Mouse (Mus musculus) cerebellum, postnatal 25 days (tissue): Measurements from ENCODE around the gene Dynlrb2.

ENCODE experiments used
- DNase-seq, 2 experiments: peaks; one replicate each; pipeline ENCODE4 v3.0.0; 2021; ENCODE audit warnings: mixed read lengths in 2 of 2

Gene Dynlrb2

GRCm38 (mm10) chr8:116504477-116505120, at the start of gene Dynlrb2:
Gene Dynlrb2 (plus strand): TSS chr8:116504974.
- DNase-seq, result peak; percentile 88 to 93

GRCm38 (mm10) chr8:116458569-116458968, 46.2 kb upstream of the Dynlrb2 start:
- DNase-seq, result no peak

GRCm38 (mm10) chr8:116461472-116461871, 43.3 kb upstream of the Dynlrb2 start:
- DNase-seq, result no peak

GRCm38 (mm10) chr8:116466586-116466985, 38.2 kb upstream of the Dynlrb2 start:
- DNase-seq, result no peak

- DNase-seq, result no peak
Observed at GRCm38 (mm10) chr8:116467027-116467426, 37.7 kb upstream of the Dynlrb2 start.

- no peak for DNase-seq
Observed at GRCm38 (mm10) chr8:116477941-116478340, 26.8 kb upstream of the Dynlrb2 start.

GRCm38 (mm10) chr8:116478681-116479080, 26.1 kb upstream of the Dynlrb2 start:
- DNase-seq, result no peak

- peak; percentile 71 to 85 for DNase-seq
Observed at GRCm38 (mm10) chr8:116480894-116481293, 23.9 kb upstream of the Dynlrb2 start.

- DNase-seq, result no peak
Observed at GRCm38 (mm10) chr8:116482738-116483137, 22.0 kb upstream of the Dynlrb2 start.

GRCm38 (mm10) chr8:116484087-116484486, 20.7 kb upstream of the Dynlrb2 start:
- peak in 1 of 2 experiments; percentile 43 for DNase-seq

GRCm38 (mm10) chr8:116488546-116488945, 16.2 kb upstream of the Dynlrb2 start:
- no peak for DNase-seq

- no peak for DNase-seq
Observed at GRCm38 (mm10) chr8:116500057-116500809, 4.5 kb upstream of the Dynlrb2 start.

- peak; percentile 53 to 64 for DNase-seq
Observed at GRCm38 (mm10) chr8:116508721-116509120, 3.9 kb downstream of the Dynlrb2 start.

- DNase-seq, result no peak
Observed at GRCm38 (mm10) chr8:116509247-116509646, 4.5 kb downstream of the Dynlrb2 start.

GRCm38 (mm10) chr8:116519676-116520075, 14.9 kb downstream of the Dynlrb2 start:
- peak; percentile 75 to 77 for DNase-seq

GRCm38 (mm10) chr8:116521208-116521607, 16.4 kb downstream of the Dynlrb2 start:
- DNase-seq, result peak; percentile 50 to 52

GRCm38 (mm10) chr8:116521641-116522040, 16.9 kb downstream of the Dynlrb2 start:
- peak in 1 of 2 experiments; percentile 37 for DNase-seq

GRCm38 (mm10) chr8:116522104-116522767, 17.5 kb downstream of the Dynlrb2 start:
- DNase-seq, result peak; percentile 44 to 50

- DNase-seq, result peak; percentile 71 to 78
Observed at GRCm38 (mm10) chr8:116524915-116525314, 20.1 kb downstream of the Dynlrb2 start.

- no peak for DNase-seq
Observed at GRCm38 (mm10) chr8:116528736-116529135, 24.0 kb downstream of the Dynlrb2 start.

GRCm38 (mm10) chr8:116533081-116533480, 28.3 kb downstream of the Dynlrb2 start:
- no peak for DNase-seq

- DNase-seq, result no peak
Observed at GRCm38 (mm10) chr8:116536786-116537185, 32.0 kb downstream of the Dynlrb2 start.

- no peak for DNase-seq
Observed at GRCm38 (mm10) chr8:116538763-116539162, 34.0 kb downstream of the Dynlrb2 start.

- DNase-seq, result no peak
Observed at GRCm38 (mm10) chr8:116540136-116540535, 35.4 kb downstream of the Dynlrb2 start.
